Mouse (Mus musculus) thymus, postnatal 0 days (tissue): Measurements from ENCODE around the gene Dynlt3. TPM values are rescaled to one million over a fixed set of nuclear protein-coding genes. Genes with fewer than 3 reads are reported as not detected.
A peak's percentile ranks its signal among the peaks of the same experiment; 100 is the strongest.
"Not testable (repeated sequence)": the region's sequence is repeated elsewhere in the genome, so short reads cannot be mapped to it uniquely, and the experiment has no call there.

ENCODE experiments used
- DNase-seq: peaks from one replicate; pipeline ENCODE4 v3.0.0-alpha.2; 2015; ENCODE audit warnings: low spot score
- polyA plus RNA-seq: library from polyadenylated mRNA; unstranded; fragments of >200 nt; fragmentation: Nextera tagmentation; extraction: Ambion mirVana; gene quantifications from 2 replicates; pipeline ENCODE4 v1.2.1, GENCODE M21; 2015

Dynlt3 gene
- 51.3 and 54.6 TPM in 2 replicates for polyA plus RNA-seq

- DNase-seq: peak; percentile 65
These were observed at the start of gene Dynlt3 for GRCm38 (mm10) chrX:9662391-9663111. Gene Dynlt3, minus strand, starts transcription at chrX:9663003.

- DNase-seq: no peak
These were observed 37.0 kb upstream of the Dynlt3 start for GRCm38 (mm10) chrX:9699815-9700214.

GRCm38 (mm10) chrX:9695997-9696396 lies 33.2 kb upstream of the Dynlt3 start:
- no peak for DNase-seq

- DNase-seq: no peak
These were observed 9.2 kb upstream of the Dynlt3 start for GRCm38 (mm10) chrX:9672040-9672439.

GRCm38 (mm10) chrX:9671418-9671817 lies 8.6 kb upstream of the Dynlt3 start:
- no peak for DNase-seq

- DNase-seq: no peak
These were observed 10.0 kb downstream of the Dynlt3 start for GRCm38 (mm10) chrX:9652806-9653205.

- DNase-seq: not testable (repeated sequence)
These were observed 22.2 kb downstream of the Dynlt3 start for GRCm38 (mm10) chrX:9640594-9640993.

GRCm38 (mm10) chrX:9640126-9640525 lies 22.7 kb downstream of the Dynlt3 start:
- DNase-seq: not testable (repeated sequence)

Other genes starting within 250 kb of the Dynlt3 start
- 3.5 and 4.3 TPM in 2 replicates for gene Cybb, start 175.2 kb downstream of the Dynlt3 start, polyA plus RNA-seq
- not detected in 2 replicates for gene H2al1o, start 90.6 kb downstream of the Dynlt3 start, polyA plus RNA-seq
- not detected in 2 replicates for gene Hypm, start 183.9 kb upstream of the Dynlt3 start, polyA plus RNA-seq
- gene H2al3, start 186.7 kb upstream of the Dynlt3 start, polyA plus RNA-seq: not detected in 2 replicates
- 0.08 TPM in 1 of 2 replicates, not detected in the other for gene Sytl5, start 222.6 kb upstream of the Dynlt3 start, polyA plus RNA-seq